Mouse (Mus musculus): ENCODE measurements around the gene Efcab1. TPM values are rescaled to one million over a fixed set of nuclear protein-coding genes. Genes with fewer than 3 reads are reported as not detected.
A peak's percentile ranks its signal among the peaks of the same experiment; 100 is the strongest.

Gene Efcab1
- not detected for polyA plus RNA-seq (2012; fragmentation: generic; extraction: Trizol)
- long read RNA-seq, experiment 1: 0 reads
- long read RNA-seq, experiment 2: 0 reads

- TF ChIP-seq MYOG (IDR thresholded peaks at IDR 0.05; ENCODE audit: control insufficient read depth, extremely low read depth, insufficient read length) (no peak), MYOD1 (IDR thresholded peaks at IDR 0.05; ENCODE audit: control insufficient read depth, insufficient read length, low read depth) (no peak), MAX (IDR thresholded peaks at IDR 0.05) (no peak), CEBPB (IDR thresholded peaks at IDR 0.05; ENCODE audit: low read depth) (no peak), USF1 (IDR thresholded peaks at IDR 0.05; ENCODE audit: low read depth) (no peak), CTCF (IDR thresholded peaks at IDR 0.05; ENCODE audit: control insufficient read depth, insufficient read depth, insufficient read length) (no peak), FOSL1 (IDR thresholded peaks at IDR 0.05; ENCODE audit: insufficient read depth, low read length, poor library complexity, severe bottlenecking) (no peak)
- no peak within 1 kb of the TSS for H3ac ChIP-seq (ENCODE audit: control insufficient read depth, insufficient read length, low read depth)
- H3K27me3 ChIP-seq (ENCODE audit: control insufficient read depth, insufficient read depth, insufficient read length): no peaks in the 10 kb centered on the region
- no peaks in the 10 kb centered on the region for H3K79me2 ChIP-seq (ENCODE audit: control insufficient read depth, insufficient read depth)
- no peak within 1 kb of the TSS for H3K4me3 ChIP-seq (ENCODE audit: insufficient read depth, poor library complexity, severe bottlenecking)
- no peaks in the 10 kb centered on the region for H3K79me3 ChIP-seq (ENCODE audit: low read depth)
- no peaks in the 10 kb centered on the region for H3K36me3 ChIP-seq (ENCODE audit: control insufficient read depth, insufficient read depth)
These were observed at the start of gene Efcab1 for GRCm38 (mm10) chr16:14906393-14907100. TSS of gene Efcab1 (plus strand) at chr16:14906606.

- no peak overlapping the region for H3K4me3 ChIP-seq (ENCODE audit: insufficient read depth, poor library complexity, severe bottlenecking)
- H3ac ChIP-seq (ENCODE audit: control insufficient read depth, insufficient read length, low read depth): no peak overlapping the region
- H3K79me3 ChIP-seq (ENCODE audit: low read depth): no peaks in the 10 kb centered on the region
- no peaks in the 10 kb centered on the region for H3K79me2 ChIP-seq (ENCODE audit: control insufficient read depth, insufficient read depth)
- no peaks in the 10 kb centered on the region for H3K36me3 ChIP-seq (ENCODE audit: control insufficient read depth, insufficient read depth)
- TF ChIP-seq USF1 (IDR thresholded peaks at IDR 0.05; ENCODE audit: low read depth) (no peak), MAX (IDR thresholded peaks at IDR 0.05) (no peak), CEBPB (IDR thresholded peaks at IDR 0.05; ENCODE audit: low read depth) (no peak), MYOG (IDR thresholded peaks at IDR 0.05; ENCODE audit: control insufficient read depth, extremely low read depth, insufficient read length) (no peak), FOSL1 (IDR thresholded peaks at IDR 0.05; ENCODE audit: insufficient read depth, low read length, poor library complexity, severe bottlenecking) (no peak), CTCF (IDR thresholded peaks at IDR 0.05; ENCODE audit: control insufficient read depth, insufficient read depth, insufficient read length) (no peak), MYOD1 (IDR thresholded peaks at IDR 0.05; ENCODE audit: control insufficient read depth, insufficient read length, low read depth) (no peak)
- H3K27me3 ChIP-seq (ENCODE audit: control insufficient read depth, insufficient read depth, insufficient read length): no peaks in the 10 kb centered on the region
These were observed 47.0 kb upstream of the Efcab1 start for GRCm38 (mm10) chr16:14859443-14859842.

GRCm38 (mm10) chr16:14884916-14885315, 21.5 kb upstream of the Efcab1 start:
- Histone ChIP-seq H3K79me3 (ENCODE audit: low read depth) (no peaks in the 10 kb centered on the region), H3K79me2 (ENCODE audit: control insufficient read depth, insufficient read depth) (no peaks in the 10 kb centered on the region), H3K4me3 (ENCODE audit: insufficient read depth, poor library complexity, severe bottlenecking) (no peak overlapping the region), H3K36me3 (ENCODE audit: control insufficient read depth, insufficient read depth) (no peaks in the 10 kb centered on the region), H3K27me3 (ENCODE audit: control insufficient read depth, insufficient read depth, insufficient read length) (no peaks in the 10 kb centered on the region), H3ac (ENCODE audit: control insufficient read depth, insufficient read length, low read depth) (no peak overlapping the region)
- TF ChIP-seq MYOD1 (IDR thresholded peaks at IDR 0.05; ENCODE audit: control insufficient read depth, insufficient read length, low read depth) (no peak), USF1 (IDR thresholded peaks at IDR 0.05; ENCODE audit: low read depth) (no peak), CEBPB (IDR thresholded peaks at IDR 0.05; ENCODE audit: low read depth) (no peak), FOSL1 (IDR thresholded peaks at IDR 0.05; ENCODE audit: insufficient read depth, low read length, poor library complexity, severe bottlenecking) (no peak), MYOG (IDR thresholded peaks at IDR 0.05; ENCODE audit: control insufficient read depth, extremely low read depth, insufficient read length) (no peak), CTCF (IDR thresholded peaks at IDR 0.05; ENCODE audit: control insufficient read depth, insufficient read depth, insufficient read length) (no peak), MAX (IDR thresholded peaks at IDR 0.05) (no peak)

DNA sequence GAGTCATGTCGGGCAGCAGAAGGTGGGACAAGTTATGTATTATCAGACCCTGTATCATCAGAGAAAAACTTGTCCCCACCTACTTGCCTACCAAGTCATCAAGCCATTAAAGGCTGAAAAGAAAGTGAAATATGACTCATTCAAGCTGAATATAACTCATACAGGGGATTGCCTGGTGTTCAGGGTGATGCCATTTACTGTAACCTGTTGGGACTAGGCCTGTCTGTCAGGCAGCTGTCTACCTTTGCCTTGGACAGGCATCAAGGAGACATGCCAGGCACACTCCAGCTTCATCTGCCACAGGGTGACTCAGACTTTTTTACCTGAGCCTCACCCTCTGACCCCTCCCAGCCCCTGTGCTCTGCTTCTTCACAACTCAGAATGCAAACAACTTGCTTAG, 21.0 kb upstream of the Efcab1 start:
- H3K4me3 ChIP-seq (ENCODE audit: insufficient read depth, poor library complexity, severe bottlenecking): no peak overlapping the region
- TF ChIP-seq MYOD1 (IDR thresholded peaks at IDR 0.05; ENCODE audit: control insufficient read depth, insufficient read length, low read depth) (peak; percentile 16), CTCF (IDR thresholded peaks at IDR 0.05; ENCODE audit: control insufficient read depth, insufficient read depth, insufficient read length) (no peak), MAX (IDR thresholded peaks at IDR 0.05) (no peak)
- H3K27me3 ChIP-seq (ENCODE audit: control insufficient read depth, insufficient read depth, insufficient read length): no peaks in the 10 kb centered on the region
- H3ac ChIP-seq (ENCODE audit: control insufficient read depth, insufficient read length, low read depth): no peak overlapping the region
- H3K79me2 ChIP-seq (ENCODE audit: control insufficient read depth, insufficient read depth): no peaks in the 10 kb centered on the region
- H3K36me3 ChIP-seq (ENCODE audit: control insufficient read depth, insufficient read depth): no peaks in the 10 kb centered on the region
- H3K79me3 ChIP-seq (ENCODE audit: low read depth): no peaks in the 10 kb centered on the region

DNA sequence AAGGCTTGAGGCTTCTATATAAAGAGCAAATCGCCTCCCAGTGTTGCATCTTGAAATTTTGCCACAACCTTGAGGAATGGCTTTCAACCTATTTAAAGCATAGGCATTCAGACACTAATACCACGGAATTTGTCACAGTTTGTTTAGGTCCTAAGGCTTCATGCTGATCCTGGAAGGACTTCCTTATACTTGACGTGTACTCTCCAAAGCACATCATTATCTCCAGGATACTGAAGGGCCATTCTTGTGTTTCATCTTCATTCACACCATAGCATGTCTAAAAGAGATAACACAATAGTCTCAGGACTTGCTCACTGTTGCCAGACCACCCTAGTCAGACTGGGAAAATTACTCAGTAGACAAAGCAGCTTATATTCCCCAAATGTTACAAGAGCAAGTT, 13.9 kb upstream of the Efcab1 start:
- H3ac ChIP-seq (ENCODE audit: control insufficient read depth, insufficient read length, low read depth): no peak overlapping the region
- H3K79me3 ChIP-seq (ENCODE audit: low read depth): no peaks in the 10 kb centered on the region
- no peaks in the 10 kb centered on the region for H3K36me3 ChIP-seq (ENCODE audit: control insufficient read depth, insufficient read depth)
- no peaks in the 10 kb centered on the region for H3K79me2 ChIP-seq (ENCODE audit: control insufficient read depth, insufficient read depth)
- H3K27me3 ChIP-seq (ENCODE audit: control insufficient read depth, insufficient read depth, insufficient read length): no peaks in the 10 kb centered on the region
- no peak overlapping the region for H3K4me3 ChIP-seq (ENCODE audit: insufficient read depth, poor library complexity, severe bottlenecking)
- TF ChIP-seq USF1 (IDR thresholded peaks at IDR 0.05; ENCODE audit: low read depth): no peak
- TF ChIP-seq MYOG (IDR thresholded peaks at IDR 0.05; ENCODE audit: control insufficient read depth, extremely low read depth, insufficient read length): no peak
- no peak for TF ChIP-seq FOSL1 (IDR thresholded peaks at IDR 0.05; ENCODE audit: insufficient read depth, low read length, poor library complexity, severe bottlenecking)
- TF ChIP-seq CEBPB (IDR thresholded peaks at IDR 0.05; ENCODE audit: low read depth): no peak
- no peak for TF ChIP-seq MYOD1 (IDR thresholded peaks at IDR 0.05; ENCODE audit: control insufficient read depth, insufficient read length, low read depth)
- no peak for TF ChIP-seq MAX (IDR thresholded peaks at IDR 0.05)
- no peak for TF ChIP-seq CTCF (IDR thresholded peaks at IDR 0.05; ENCODE audit: control insufficient read depth, insufficient read depth, insufficient read length)

Data from C2C12 (cell line).